Mouse (Mus musculus) liver, postnatal 0 days (tissue): ENCODE data around the gene Gja10. TPM values are rescaled to one million over a fixed set of nuclear protein-coding genes. Genes with fewer than 3 reads are reported as not detected.
A peak's percentile ranks its signal among the peaks of the same experiment; 100 is the strongest.

Experiments used
- ATAC-seq: fragments of 200-750 bp; cut with Nextera tagmentation; 2 replicates; pipeline ENCODE4 v1.8.0; 2017; ENCODE audit warnings: mild to moderate bottlenecking, moderate library complexity
- DNase-seq: peaks from one replicate; pipeline ENCODE4 v3.0.0-alpha.2; 2016
- H3K27ac ChIP-seq: fragments of 300-500 bp; sonication (generic); 2 replicates; pipeline ENCODE4 v1.5.1; 2014; ENCODE audit warnings: antibody characterized with exemption, moderate library complexity, mild to moderate bottlenecking, low read depth
- H3K27me3 ChIP-seq: fragments of 300-500 bp; sonication (generic); 2 replicates; pipeline ENCODE4 v1.6.1; 2014; ENCODE audit warnings: low read length, control low read depth, mixed read lengths; ENCODE audit not compliant: insufficient read depth
- H3K36me3 ChIP-seq: fragments of 300-500 bp; sonication (generic); replicated peaks from 2 replicates; pipeline ENCODE4 v1.6.1; 2014; ENCODE audit warnings: mild to moderate bottlenecking, control low read depth, low read length, moderate library complexity, mixed read lengths; ENCODE audit not compliant: insufficient read depth
- H3K4me1 ChIP-seq: fragments of 300-500 bp; sonication (generic); 2 replicates; pipeline ENCODE4 v1.6.1; 2014; ENCODE audit warnings: antibody characterized with exemption, mild to moderate bottlenecking, control low read depth; ENCODE audit not compliant: insufficient read depth
- H3K4me2 ChIP-seq: fragments of 300-500 bp; sonication (generic); 2 replicates; pipeline ENCODE4 v1.6.1; 2014; ENCODE audit warnings: low read depth, mild to moderate bottlenecking, low read length, moderate library complexity, mixed read lengths
- H3K4me3 ChIP-seq: fragments of 300-500 bp; sonication (generic); 2 replicates; pipeline ENCODE4 v1.5.1; 2014; ENCODE audit warnings: low read depth, low read length
- H3K9ac ChIP-seq: fragments of 300-500 bp; sonication (generic); replicated peaks from 2 replicates; pipeline ENCODE4 v1.6.1; 2014; ENCODE audit warnings: mild to moderate bottlenecking, moderate library complexity
- H3K9me3 ChIP-seq: fragments of 300-500 bp; sonication (generic); 2 replicates; pipeline ENCODE4 v1.6.1; 2016; ENCODE audit warnings: mild to moderate bottlenecking, control low read depth, low read length, mixed read lengths
- CTCF ChIP-seq: sonication (generic); IDR thresholded peaks from 2 replicates; pipeline ENCODE4 v1.5.1; 2016; ENCODE audit warnings: antibody characterized with exemption, low read depth
- EP300 ChIP-seq: IDR thresholded peaks from 2 replicates; pipeline ENCODE4 v1.6.1; 2016; ENCODE audit warnings: antibody characterized with exemption, low read depth, mild to moderate bottlenecking
- WGBS: fragments of 180-500 bp; shearing (Covaris S2); extraction: QIAGEN DNeasy Blood & Tissue Kit; methylation state at CpG from one replicate; pipeline ENCODE4 v1.1.7; 2014; ENCODE audit not compliant: insufficient replicate concordance; 5-methylcytosine and 5-hydroxymethylcytosine counted together
- polyA plus RNA-seq: library from polyadenylated mRNA; unstranded; fragments of >200 nt; fragmentation: Nextera tagmentation; extraction: Ambion mirVana; gene quantifications from 2 replicates; pipeline ENCODE4 v1.2.1, GENCODE M21; 2015

The Gja10 gene
- polyA plus RNA-seq, 1 experiment from 2014 or later: 0.21 TPM

- H3K27me3 ChIP-seq: no peaks in the 10 kb centered on the region
- WGBS: 69% methylated on average over 5 of the region's 5 CpGs
- no peaks in the 10 kb centered on the region for H3K36me3 ChIP-seq
- ATAC-seq: no peak
- no peak overlapping the region for H3K9ac ChIP-seq
- DNase-seq: no peak
- H3K4me1 ChIP-seq: no peaks in the 10 kb centered on the region
- no peak overlapping the region for H3K27ac ChIP-seq
- no peak overlapping the region for H3K4me2 ChIP-seq
- TF ChIP-seq EP300: no peak
- TF ChIP-seq CTCF: no peak
- no peak overlapping the region for H3K4me3 ChIP-seq
- no peaks in the 10 kb centered on the region for H3K9me3 ChIP-seq
Observed at GRCm38 (mm10) chr4:32587543-32587942, 15.0 kb downstream of the Gja10 start.

- Histone ChIP-seq H3K27ac (no peak overlapping the region), H3K36me3 (0 out of 2 replicates have a peak, but pooled peaks cover 2% of the 10 kb centered on the region), H3K4me1 (no peaks in the 10 kb centered on the region), H3K4me3 (no peak overlapping the region), H3K27me3 (no peaks in the 10 kb centered on the region), H3K4me2 (no peak overlapping the region), H3K9ac (no peak overlapping the region), H3K9me3 (no peaks in the 10 kb centered on the region)
- WGBS: 9% methylated on average over 9 of the region's 9 CpGs
- DNase-seq: peak; percentile 82
- TF ChIP-seq CTCF (peak; percentile 91), EP300 (no peak)
- peak; percentile 51; the same call in 1 of the 2 replicates for ATAC-seq
Observed at GRCm38 (mm10) chr4:32586596-32586995, 16.0 kb downstream of the Gja10 start.

GRCm38 (mm10) chr4:32584181-32584580, 18.4 kb downstream of the Gja10 start:
- Histone ChIP-seq H3K27me3 (no peaks in the 10 kb centered on the region), H3K4me1 (no peaks in the 10 kb centered on the region), H3K9me3 (no peaks in the 10 kb centered on the region), H3K4me2 (no peak overlapping the region), H3K36me3 (0 out of 2 replicates have a peak, but pooled peaks cover 4% of the 10 kb centered on the region), H3K9ac (no peak overlapping the region), H3K4me3 (no peak overlapping the region), H3K27ac (no peak overlapping the region)
- TF ChIP-seq CTCF (no peak), EP300 (no peak)
- DNase-seq: no peak
- ATAC-seq: no peak
- WGBS: 75% methylated on average over 6 of the region's 6 CpGs

- Histone ChIP-seq H3K27me3 (no peaks in the 10 kb centered on the region), H3K9me3 (no peaks in the 10 kb centered on the region), H3K4me1 (no peaks in the 10 kb centered on the region), H3K9ac (no peak overlapping the region), H3K4me2 (no peak overlapping the region), H3K36me3 (peaks cover 15% of the 10 kb centered on the region; the same call in 1 of the 2 replicates), H3K4me3 (no peak overlapping the region), H3K27ac (no peak overlapping the region)
- no peak for TF ChIP-seq EP300
- no peak for TF ChIP-seq CTCF
- 58% methylated on average over 6 of the region's 8 CpGs for WGBS
- no peak for DNase-seq
- no peak for ATAC-seq
Observed at GRCm38 (mm10) chr4:32579850-32580249, 22.7 kb downstream of the Gja10 start.

- TF ChIP-seq EP300: no peak
- TF ChIP-seq CTCF: no peak
- Histone ChIP-seq H3K36me3 (peaks cover 12% of the 10 kb centered on the region; the same call in 1 of the 2 replicates), H3K9me3 (no peaks in the 10 kb centered on the region), H3K4me3 (no peak overlapping the region), H3K9ac (no peak overlapping the region), H3K4me1 (peaks cover 7% of the 10 kb centered on the region), H3K27ac (no peak overlapping the region), H3K27me3 (no peaks in the 10 kb centered on the region), H3K4me2 (no peak overlapping the region)
- ATAC-seq (no peak), DNase-seq (peak; percentile 29)
- 35% methylated on average over 9 of the region's 9 CpGs for WGBS
Observed at GRCm38 (mm10) chr4:32575165-32575564, 27.4 kb downstream of the Gja10 start.

GRCm38 (mm10) chr4:32574604-32575003, 28.0 kb downstream of the Gja10 start:
- Histone ChIP-seq H3K4me1 (peaks cover 11% of the 10 kb centered on the region), H3K9me3 (no peaks in the 10 kb centered on the region), H3K27me3 (no peaks in the 10 kb centered on the region), H3K36me3 (peaks cover 11% of the 10 kb centered on the region; the same call in 1 of the 2 replicates), H3K4me3 (no peak overlapping the region), H3K9ac (no peak overlapping the region), H3K27ac (no peak overlapping the region), H3K4me2 (no peak overlapping the region)
- 73% methylated on average over 1 of the region's 1 CpGs for WGBS
- ATAC-seq: no peak
- no peak for DNase-seq
- TF ChIP-seq EP300 (no peak), CTCF (peak; percentile 33; the same call in 1 of the 2 replicates)

- H3K4me2 ChIP-seq: no peak overlapping the region
- DNase-seq: no peak
- TF ChIP-seq EP300: no peak
- no peak for TF ChIP-seq CTCF
- H3K4me3 ChIP-seq: no peak overlapping the region
- H3K4me1 ChIP-seq: peaks cover 11% of the 10 kb centered on the region
- peaks cover 8% of the 10 kb centered on the region; the same call in 1 of the 2 replicates for H3K36me3 ChIP-seq
- ATAC-seq: no peak
- H3K9ac ChIP-seq: no peak overlapping the region
- H3K9me3 ChIP-seq: no peaks in the 10 kb centered on the region
- 61% methylated on average over 5 of the region's 5 CpGs for WGBS
- H3K27me3 ChIP-seq: no peaks in the 10 kb centered on the region
- H3K27ac ChIP-seq: no peak overlapping the region
Observed at GRCm38 (mm10) chr4:32573586-32573985, 29.0 kb downstream of the Gja10 start.
